Mouse (Mus musculus): Measurements from ENCODE around the gene Efcab14.

DNA sequence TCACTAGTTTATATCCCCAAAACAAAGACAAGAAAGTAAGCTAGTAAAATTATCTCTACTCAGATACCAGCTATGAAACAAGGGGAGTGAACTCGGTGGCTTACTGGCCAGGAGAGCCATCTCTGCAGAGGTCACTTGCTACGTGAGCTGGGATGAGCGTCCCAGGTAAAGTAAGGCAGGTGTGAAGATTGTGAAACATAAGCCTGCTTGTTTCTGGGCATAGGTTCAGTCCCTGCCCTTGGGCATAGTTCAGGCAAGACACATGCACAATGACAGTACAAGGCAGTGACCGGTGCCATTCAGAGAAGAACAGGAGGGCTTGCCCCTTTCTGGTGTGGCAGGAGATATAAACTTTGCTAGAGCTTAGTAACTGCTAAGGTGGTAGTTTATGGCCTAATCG, 78.1 kb downstream of the Efcab14 start:
- TF ChIP-seq POLR2A (IDR thresholded peaks at IDR 0.05; ENCODE audit: insufficient read depth, low read length) (no peak), CTCF (IDR thresholded peaks at IDR 0.05; ENCODE audit: low read depth, low read length) (no peak)
